Mouse (Mus musculus): Measurements from ENCODE around the gene Ppp3r1.

DNA sequence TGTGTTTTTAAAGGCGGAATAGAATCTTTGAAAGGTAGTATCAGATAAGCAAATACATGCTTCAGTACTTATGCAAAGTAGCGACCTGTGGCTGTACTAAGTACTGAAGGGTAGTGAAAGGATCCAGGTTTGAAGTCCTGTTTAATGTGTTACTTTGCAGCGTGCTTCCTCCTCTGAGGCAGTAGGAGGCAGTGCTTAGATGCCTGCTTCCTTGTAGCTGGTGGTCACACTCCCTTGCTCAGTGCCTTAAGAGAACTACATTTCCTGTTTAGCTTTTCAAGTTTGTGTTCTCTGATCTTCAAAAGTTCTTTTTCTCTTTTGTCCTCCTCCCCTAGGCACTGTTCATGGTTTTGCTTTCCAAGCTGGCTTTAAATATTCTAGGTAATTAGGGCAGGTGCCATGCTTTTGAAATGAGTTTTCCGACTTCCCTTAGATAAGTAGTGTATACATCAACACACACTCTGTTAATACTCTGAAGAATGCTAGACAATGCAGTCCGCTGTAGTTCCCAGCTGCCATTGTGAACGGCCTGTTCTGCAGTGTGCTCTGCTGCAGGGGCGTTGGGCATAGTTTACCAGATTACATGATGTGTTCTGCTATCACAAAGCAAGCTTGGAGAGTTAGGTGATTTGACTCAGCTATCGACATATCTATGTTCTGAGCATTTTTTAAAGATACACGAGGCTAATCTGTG lies 33.2 kb downstream of the Ppp3r1 start:
- TF ChIP-seq POLR2A (IDR thresholded peaks at IDR 0.05; ENCODE audit: low read depth, low read length) (no peak), CTCF (conservative IDR thresholded peaks at IDR 0.05; ENCODE audit: insufficient read depth, insufficient read length, low read depth, low read length) (peak; percentile 41; the same call in 1 of the 2 replicates)
